Mouse (Mus musculus) embryo, embryonic 10 days (tissue): ENCODE data around the gene Kif26a.

ENCODE experiments used
- DNase-seq: peaks from one replicate; pipeline ENCODE4 v3.0.0-alpha.2; 2015; ENCODE audit warnings: low spot score

The Kif26a gene

DNA sequence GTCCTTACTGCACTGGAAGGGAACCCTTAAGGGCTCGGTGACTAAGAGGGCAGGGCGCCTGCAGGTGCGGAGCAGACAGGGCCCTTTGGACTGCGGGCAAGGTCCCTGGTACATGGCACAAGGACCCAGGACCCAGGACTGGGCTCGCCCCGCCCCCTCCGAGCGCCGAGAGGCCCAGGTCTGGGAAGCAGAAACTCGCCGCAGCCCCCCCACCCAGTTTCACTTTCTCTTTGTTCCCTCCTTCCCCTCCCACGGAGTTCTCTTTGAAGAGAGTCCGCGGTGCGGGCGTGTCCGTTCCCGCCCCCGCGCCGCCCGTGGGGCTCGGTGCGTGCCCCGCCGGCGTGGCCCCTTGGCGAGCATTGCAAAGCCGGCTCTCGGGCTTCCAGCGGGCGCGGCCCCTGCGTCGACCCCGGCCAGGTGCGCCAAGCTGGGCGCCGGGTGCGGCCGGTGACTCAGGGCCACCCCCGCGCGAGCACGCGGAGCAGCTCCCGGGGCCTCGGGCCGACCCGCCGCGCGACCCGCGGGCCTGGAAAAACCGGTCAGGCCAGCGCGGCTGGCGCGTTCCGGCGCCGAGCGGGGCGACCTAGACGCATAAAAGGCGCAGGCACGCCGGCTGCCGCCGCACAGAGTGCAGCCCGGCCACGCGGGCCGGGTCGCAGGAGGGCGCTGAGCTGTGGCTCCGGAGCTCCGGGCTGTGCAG, 15.7 kb upstream of the Kif26a start:
- DNase-seq = peak; percentile 60

GRCm38 (mm10) chr12:112130957-112131356, 15.1 kb upstream of the Kif26a start:
- no peak for DNase-seq

DNA sequence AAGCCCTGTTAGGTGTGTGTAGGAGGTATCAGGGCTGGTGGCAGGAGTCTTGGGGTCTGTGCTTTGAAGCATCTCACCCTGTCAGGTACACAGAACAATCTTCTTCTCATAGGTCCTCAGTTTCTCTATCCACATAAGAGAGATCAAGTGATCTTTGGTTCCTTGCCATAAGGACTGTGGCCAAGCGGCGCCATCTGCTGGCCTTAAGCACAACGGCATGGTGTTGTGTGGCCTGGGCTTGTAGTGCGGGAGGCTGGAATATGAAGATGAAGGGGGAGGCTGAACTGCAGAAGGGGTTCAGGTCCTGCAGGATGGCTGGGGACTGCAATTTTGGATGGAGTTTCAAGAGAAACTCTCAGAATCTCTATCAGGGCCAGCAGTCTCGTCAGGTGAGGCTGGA, 5.8 kb upstream of the Kif26a start:
- peak; percentile 88 for DNase-seq

GRCm38 (mm10) chr12:112140745-112141144, 5.3 kb upstream of the Kif26a start:
- DNase-seq = no peak

GRCm38 (mm10) chr12:112141300-112141699, 4.7 kb upstream of the Kif26a start:
- DNase-seq = peak; percentile 88

DNA sequence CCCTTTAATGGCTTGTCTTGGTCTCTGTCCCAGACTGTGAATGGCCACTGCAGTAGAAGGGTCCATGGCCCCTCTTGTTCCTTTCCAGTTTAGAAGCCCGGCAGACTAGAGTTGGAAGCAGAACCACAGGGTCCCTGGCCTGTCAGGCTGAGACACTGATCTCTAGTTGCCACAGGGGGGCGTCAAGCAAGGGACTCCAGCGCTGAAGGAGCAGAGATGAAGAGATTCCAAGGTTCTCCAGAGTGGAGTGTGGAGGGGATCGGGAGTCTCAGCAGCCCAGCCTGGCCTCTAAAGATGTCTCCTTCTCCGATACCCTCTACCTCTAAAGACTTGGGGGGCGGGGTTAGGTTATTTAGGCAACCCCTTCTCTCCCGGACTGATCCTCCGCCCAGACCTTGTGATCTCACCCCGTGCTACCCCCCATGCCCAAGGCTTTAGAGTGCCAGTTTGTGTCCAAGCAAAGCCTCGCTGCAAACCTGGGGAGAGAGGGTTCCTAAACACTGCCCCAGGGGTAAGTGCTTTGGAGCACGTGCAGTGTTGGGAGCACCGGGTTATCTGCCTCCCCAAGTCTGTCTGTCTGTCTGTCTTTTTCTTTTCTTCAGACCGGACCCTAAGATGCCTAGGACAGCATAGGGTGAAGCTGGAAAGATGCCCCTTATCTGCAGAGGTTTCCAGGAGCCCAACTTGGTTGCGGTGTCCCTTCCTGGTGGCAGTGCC, 2.7 kb upstream of the Kif26a start:
- DNase-seq = peak; percentile 78

- no peak for DNase-seq
These were observed 2.2 kb upstream of the Kif26a start for GRCm38 (mm10) chr12:112143833-112144201.

GRCm38 (mm10) chr12:112144377-112145115, 1.5 kb upstream of the Kif26a start:
- DNase-seq = no peak

GRCm38 (mm10) chr12:112145211-112145874, 665 bp upstream of the Kif26a start:
- DNase-seq = peak; percentile 96

GRCm38 (mm10) chr12:112147365-112147764, 1.4 kb downstream of the Kif26a start:
- no peak for DNase-seq

- DNase-seq = no peak
These were observed 4.0 kb downstream of the Kif26a start for GRCm38 (mm10) chr12:112150011-112150410.

GRCm38 (mm10) chr12:112151244-112151979, 5.4 kb downstream of the Kif26a start:
- peak; percentile 84 for DNase-seq

- peak; percentile 50 for DNase-seq
These were observed 6.0 kb downstream of the Kif26a start for GRCm38 (mm10) chr12:112151980-112152362.

DNA sequence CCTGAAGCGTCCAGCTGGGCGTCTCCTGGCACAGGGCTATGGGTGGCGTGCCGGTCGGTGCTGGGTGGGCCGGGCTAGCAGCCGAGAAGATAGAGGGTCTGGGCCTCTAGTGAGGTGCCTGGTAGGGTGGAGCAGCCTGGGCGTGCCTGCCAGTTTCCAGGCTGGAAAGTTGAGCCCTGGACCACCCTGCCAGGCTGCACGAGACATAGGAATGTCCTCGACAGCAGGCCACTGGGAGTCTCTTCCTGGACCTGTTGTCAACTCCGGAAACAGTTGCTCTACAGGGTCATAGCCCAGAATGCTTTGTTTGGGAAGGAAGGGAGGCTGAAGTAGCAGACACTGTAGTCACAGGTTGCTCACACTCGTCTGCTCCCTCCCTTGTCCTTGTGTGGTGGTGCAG, 7.6 kb downstream of the Kif26a start:
- no peak for DNase-seq

GRCm38 (mm10) chr12:112154476-112154875, 8.5 kb downstream of the Kif26a start:
- no peak for DNase-seq

- DNase-seq = peak; percentile 39
These were observed 9.4 kb downstream of the Kif26a start for GRCm38 (mm10) chr12:112155218-112156051.

- DNase-seq = no peak
These were observed 10.8 kb downstream of the Kif26a start for GRCm38 (mm10) chr12:112156804-112157203.

- DNase-seq = no peak
These were observed 12.2 kb downstream of the Kif26a start for GRCm38 (mm10) chr12:112158246-112158645.

GRCm38 (mm10) chr12:112158784-112159183, 12.8 kb downstream of the Kif26a start:
- no peak for DNase-seq

- peak; percentile 61 for DNase-seq
These were observed 18.2 kb downstream of the Kif26a start for GRCm38 (mm10) chr12:112163981-112164839.
